Mouse (Mus musculus) midbrain, postnatal 0 days (tissue): ENCODE results near the gene Hsd17b2. TPM values are rescaled to one million over a fixed set of nuclear protein-coding genes. Genes with fewer than 3 reads are reported as not detected.

ENCODE experiments used
- ATAC-seq: fragments of 200-750 bp; cut with Nextera tagmentation; 2 replicates; pipeline ENCODE4 v1.8.0; 2017; ENCODE audit warnings: moderate number of reproducible peaks, mild to moderate bottlenecking, moderate TSS enrichment, moderate library complexity; ENCODE audit not compliant: low FRiP score
- DNase-seq: peaks from one replicate; pipeline ENCODE4 v3.0.0-alpha.2; 2015; ENCODE audit warnings: low spot score
- H3K27ac ChIP-seq: fragments of 300-500 bp; sonication (generic); 2 replicates; pipeline ENCODE4 v1.5.1; 2014; ENCODE audit warnings: low read depth, mild to moderate bottlenecking, low read length, mixed read lengths
- H3K27me3 ChIP-seq: fragments of 300-500 bp; sonication (generic); 2 replicates; pipeline ENCODE4 v1.6.1; 2014; ENCODE audit warnings: low read length, control low read depth, mixed read lengths; ENCODE audit not compliant: insufficient read depth
- H3K36me3 ChIP-seq: fragments of 300-500 bp; sonication (generic); 2 replicates; pipeline ENCODE4 v1.6.1; 2014; ENCODE audit warnings: low read length, control low read depth, mixed read lengths; ENCODE audit not compliant: insufficient read depth
- H3K4me1 ChIP-seq: fragments of 300-500 bp; sonication (generic); 2 replicates; pipeline ENCODE4 v1.6.1; 2014; ENCODE audit warnings: mild to moderate bottlenecking, control low read depth, antibody characterized with exemption, low read length, mixed read lengths; ENCODE audit not compliant: insufficient read depth
- H3K4me2 ChIP-seq: fragments of 300-500 bp; sonication (generic); 2 replicates; pipeline ENCODE4 v1.6.1; 2014; ENCODE audit warnings: low read depth, mild to moderate bottlenecking, low read length, mixed read lengths; ENCODE audit not compliant: poor library complexity, severe bottlenecking
- H3K4me3 ChIP-seq: fragments of 300-500 bp; sonication (generic); 2 replicates; pipeline ENCODE4 v1.5.1; 2014; ENCODE audit warnings: low read depth, mild to moderate bottlenecking, low read length, moderate library complexity
- H3K9ac ChIP-seq: fragments of 300-500 bp; sonication (generic); replicated peaks from 2 replicates; pipeline ENCODE4 v1.6.1; 2014; ENCODE audit warnings: mild to moderate bottlenecking, low read length, moderate library complexity, mixed read lengths; ENCODE audit not compliant: poor library complexity, severe bottlenecking
- H3K9me3 ChIP-seq: fragments of 300-500 bp; sonication (generic); 2 replicates; pipeline ENCODE4 v1.6.1; 2016; ENCODE audit warnings: low read length, control low read depth
- CTCF ChIP-seq: IDR thresholded peaks from 2 replicates; pipeline ENCODE4 v1.5.1; 2016; ENCODE audit warnings: antibody characterized with exemption, mild to moderate bottlenecking
- WGBS: fragments of 180-500 bp; shearing (Covaris S2); extraction: QIAGEN DNeasy Blood & Tissue Kit; methylation state at CpG from one replicate; pipeline ENCODE4 v1.1.7; 2014; 5-methylcytosine and 5-hydroxymethylcytosine counted together
- polyA plus RNA-seq: library from polyadenylated mRNA; unstranded; fragments of >200 nt; fragmentation: Nextera tagmentation; extraction: Ambion mirVana; gene quantifications from 2 replicates; pipeline ENCODE4 v1.2.1, GENCODE M21; 2015
- total RNA-seq: library from RNA; depleted of rRNA; stranded (reverse); fragments of >200 nt; gene quantifications from 2 replicates; pipeline ENCODE4 v1.2.3, GENCODE M21; 2014

Gene Hsd17b2
- total and polyA plus RNA-seq, 2 experiments from 2014 or later = 0.36 TPM; not detected in 1

GRCm38 (mm10) chr8:117672558-117672957 lies 29.1 kb upstream of the Hsd17b2 start:
- Histone ChIP-seq H3K4me1 (no peaks in the 10 kb centered on the region), H3K4me3 (no peak overlapping the region), H3K36me3 (no peaks in the 10 kb centered on the region), H3K4me2 (no peak overlapping the region), H3K9ac (no peak overlapping the region), H3K9me3 (no peaks in the 10 kb centered on the region), H3K27ac (no peak overlapping the region), H3K27me3 (no peaks in the 10 kb centered on the region)
- no peak for TF ChIP-seq CTCF
- ATAC-seq (no peak), DNase-seq (no peak)
- WGBS = 85% methylated on average over 3 of the region's 3 CpGs

- Histone ChIP-seq H3K4me1 (no peaks in the 10 kb centered on the region), H3K4me2 (peak within 1 kb of the TSS; percentile 68), H3K9me3 (no peaks in the 10 kb centered on the region), H3K27me3 (no peaks in the 10 kb centered on the region), H3K4me3 (peak within 1 kb of the TSS; percentile 44), H3K9ac (peak within 1 kb of the TSS; percentile 60), H3K36me3 (no peaks in the 10 kb centered on the region), H3K27ac (no peak within 1 kb of the TSS)
- ATAC-seq (no peak), DNase-seq (peak; percentile 62)
- no peak for TF ChIP-seq CTCF
- 15% methylated on average over 17 of the region's 17 CpGs for WGBS
These were observed 28.3 kb upstream of the Hsd17b2 start, which contains the start of gene Sdr42e1 for GRCm38 (mm10) chr8:117673430-117673830. TSS of gene Sdr42e1 (minus strand) at chr8:117673689.

DNA sequence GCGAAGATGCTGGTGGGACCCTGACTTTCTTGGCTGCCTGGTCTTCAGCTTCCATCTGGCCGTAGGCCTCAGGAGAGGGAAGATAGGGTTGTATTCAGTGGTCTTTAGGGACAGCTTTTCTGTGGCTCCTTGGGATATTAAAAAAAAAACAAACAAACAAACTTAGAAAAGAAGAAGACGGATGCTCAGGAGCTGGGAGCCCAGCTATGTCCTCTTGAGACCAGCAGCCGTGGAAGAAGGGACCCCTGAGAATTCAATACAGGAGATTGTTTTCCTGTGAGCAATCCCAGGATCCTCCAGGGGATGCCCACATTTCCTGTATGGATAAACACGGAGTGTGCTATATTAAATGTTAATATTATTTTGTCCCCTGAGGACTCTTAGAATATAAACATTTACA lies 26.5 kb upstream of the Hsd17b2 start:
- Histone ChIP-seq H3K4me3 (no peak overlapping the region), H3K27ac (no peak overlapping the region), H3K9me3 (no peaks in the 10 kb centered on the region), H3K36me3 (no peaks in the 10 kb centered on the region), H3K4me1 (no peaks in the 10 kb centered on the region), H3K4me2 (no peak overlapping the region), H3K27me3 (no peaks in the 10 kb centered on the region), H3K9ac (no peak overlapping the region)
- ATAC-seq (no peak), DNase-seq (no peak)
- TF ChIP-seq CTCF = no peak
- WGBS = 79% methylated on average over 5 of the region's 5 CpGs

DNA sequence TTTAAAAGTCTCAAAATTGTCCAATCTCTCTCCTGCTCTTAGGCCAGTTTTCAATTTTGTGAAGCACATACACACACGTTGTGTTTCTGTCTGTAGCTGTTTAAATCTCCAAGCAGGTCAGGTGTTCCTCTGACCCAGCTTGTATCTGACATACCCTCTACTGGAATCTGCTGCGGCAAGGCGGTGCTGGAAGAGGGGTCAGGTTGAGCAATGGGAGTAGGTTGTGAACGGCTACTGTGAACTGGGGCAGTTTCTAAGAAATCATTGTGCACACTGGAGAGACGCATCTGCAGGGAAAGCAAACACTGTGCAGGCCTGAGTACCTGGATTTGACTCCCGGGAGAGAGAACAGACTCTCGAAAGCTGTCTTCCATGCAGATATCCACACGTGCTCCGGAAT lies 25.2 kb upstream of the Hsd17b2 start:
- DNase-seq (no peak), ATAC-seq (no peak)
- Histone ChIP-seq H3K36me3 (no peaks in the 10 kb centered on the region), H3K9ac (no peak overlapping the region), H3K27me3 (no peaks in the 10 kb centered on the region), H3K9me3 (no peaks in the 10 kb centered on the region), H3K4me3 (no peak overlapping the region), H3K4me2 (no peak overlapping the region), H3K27ac (no peak overlapping the region), H3K4me1 (no peaks in the 10 kb centered on the region)
- no peak for TF ChIP-seq CTCF
- 75% methylated on average over 9 of the region's 9 CpGs for whole genome bisulfite sequencing

DNA sequence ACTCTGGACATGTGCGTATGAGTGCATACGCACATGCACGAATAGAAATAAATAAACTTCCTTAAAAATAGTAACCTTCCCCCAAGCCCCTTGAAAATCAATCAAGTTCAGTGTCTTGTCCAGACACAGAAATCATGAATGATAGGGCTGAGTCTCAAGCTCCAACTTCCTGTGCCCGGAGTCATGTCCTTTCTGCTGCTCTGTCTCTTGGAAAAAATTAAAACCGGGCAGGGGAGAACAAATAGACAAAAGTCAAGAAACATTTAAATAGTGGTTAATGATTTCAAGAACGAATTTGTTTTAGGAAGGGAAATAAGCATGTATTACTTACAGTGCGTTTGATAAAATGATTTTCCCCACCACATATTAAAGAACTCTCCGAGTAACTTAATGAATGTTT lies 24.7 kb upstream of the Hsd17b2 start:
- H3K4me3 ChIP-seq = no peak overlapping the region
- no peak overlapping the region for H3K27ac ChIP-seq
- no peak for TF ChIP-seq CTCF
- no peak overlapping the region for H3K9ac ChIP-seq
- 86% methylated on average over 8 of the region's 8 CpGs for WGBS
- no peak for DNase-seq
- no peak overlapping the region for H3K4me2 ChIP-seq
- no peaks in the 10 kb centered on the region for H3K27me3 ChIP-seq
- H3K9me3 ChIP-seq = no peaks in the 10 kb centered on the region
- ATAC-seq = no peak
- no peaks in the 10 kb centered on the region for H3K4me1 ChIP-seq
- no peaks in the 10 kb centered on the region for H3K36me3 ChIP-seq

- Histone ChIP-seq H3K27me3 (no peaks in the 10 kb centered on the region), H3K9ac (no peak overlapping the region), H3K9me3 (no peaks in the 10 kb centered on the region), H3K36me3 (no peaks in the 10 kb centered on the region), H3K4me3 (no peak overlapping the region), H3K27ac (no peak overlapping the region), H3K4me1 (no peaks in the 10 kb centered on the region), H3K4me2 (no peak overlapping the region)
- WGBS = 84% methylated on average over 4 of the region's 4 CpGs
- no peak for TF ChIP-seq CTCF
- DNase-seq = no peak
- no peak for ATAC-seq
These were observed 23.1 kb upstream of the Hsd17b2 start for GRCm38 (mm10) chr8:117678650-117679049.
